Mouse (Mus musculus): Measurements from ENCODE around the gene Me3. TPM values are rescaled to one million over a fixed set of nuclear protein-coding genes. Genes with fewer than 3 reads are reported as not detected.

The Me3 gene
- under 1 TPM in 2 of 3 experiments, not detected in 1; 0.07 to 0.16 TPM for polyA plus RNA-seq (2017; shearing (Covaris generic))

DNA sequence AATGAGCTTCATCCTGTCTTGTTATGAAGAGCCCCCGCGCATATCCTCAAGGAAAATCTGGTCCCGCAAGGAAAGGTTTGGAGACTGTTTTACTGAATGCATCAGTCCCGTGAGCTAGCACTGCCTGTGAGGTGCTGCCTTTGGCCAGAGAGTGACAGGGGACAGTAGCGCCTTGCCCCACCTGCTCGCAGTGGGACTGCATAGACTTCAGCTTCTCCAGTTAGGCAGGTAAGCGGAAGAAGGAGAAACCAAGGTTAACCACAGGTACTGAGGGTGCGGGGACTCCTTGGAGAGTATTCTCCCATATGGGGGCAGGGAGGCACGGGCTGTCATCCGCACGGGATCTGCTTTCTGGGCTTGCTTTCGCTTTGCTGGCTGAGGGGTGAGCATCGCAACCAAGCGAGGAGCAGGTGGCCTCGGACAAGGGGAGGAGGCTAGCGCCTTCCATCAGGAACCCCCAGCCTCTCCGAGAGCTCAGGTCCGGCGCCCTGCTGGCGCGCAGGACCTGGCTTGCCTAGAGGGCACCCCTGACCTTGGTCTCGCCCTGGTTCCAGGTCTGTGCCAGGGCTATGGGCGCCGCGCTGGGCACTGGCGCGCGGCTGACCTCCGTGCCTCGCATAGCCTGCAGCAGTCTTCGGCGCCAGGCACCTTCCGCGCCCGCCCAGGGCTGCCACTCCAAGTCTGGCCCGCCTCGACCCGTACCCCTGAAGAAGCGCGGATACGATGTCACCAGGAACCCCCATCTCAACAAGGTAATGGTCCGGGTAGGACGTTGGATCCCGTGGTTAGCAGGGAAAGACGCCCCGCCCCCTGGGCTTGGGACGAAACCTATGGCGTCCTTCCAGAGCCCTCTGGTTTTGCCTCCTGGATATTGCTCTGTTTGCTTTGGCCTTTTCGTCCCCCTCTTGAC is at the start of gene Me3:
Me3 (plus strand) TSS at position 51 of the 910 bp plus-strand sequence.
- ATAC-seq = no peak

DNA sequence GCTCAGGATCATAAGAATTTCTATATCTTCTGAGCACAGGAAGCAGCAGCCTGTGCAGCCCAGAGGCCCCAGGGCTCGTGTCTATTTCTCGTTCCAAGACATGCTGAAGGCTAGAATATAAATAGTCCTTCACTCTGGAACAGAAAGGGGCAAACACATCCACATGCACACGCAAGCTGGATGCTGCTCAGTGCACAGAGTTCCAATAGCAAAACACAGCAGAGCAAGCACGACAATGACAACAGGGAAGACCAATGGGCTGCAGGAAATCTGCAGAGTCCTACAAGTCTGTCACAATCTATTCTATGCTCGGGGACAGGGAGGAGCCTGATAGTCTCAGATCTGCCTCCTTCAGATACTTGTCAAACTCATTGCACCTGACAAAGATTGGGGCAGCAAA is 42.2 kb upstream of the Me3 start:
- ATAC-seq = no peak

DNA sequence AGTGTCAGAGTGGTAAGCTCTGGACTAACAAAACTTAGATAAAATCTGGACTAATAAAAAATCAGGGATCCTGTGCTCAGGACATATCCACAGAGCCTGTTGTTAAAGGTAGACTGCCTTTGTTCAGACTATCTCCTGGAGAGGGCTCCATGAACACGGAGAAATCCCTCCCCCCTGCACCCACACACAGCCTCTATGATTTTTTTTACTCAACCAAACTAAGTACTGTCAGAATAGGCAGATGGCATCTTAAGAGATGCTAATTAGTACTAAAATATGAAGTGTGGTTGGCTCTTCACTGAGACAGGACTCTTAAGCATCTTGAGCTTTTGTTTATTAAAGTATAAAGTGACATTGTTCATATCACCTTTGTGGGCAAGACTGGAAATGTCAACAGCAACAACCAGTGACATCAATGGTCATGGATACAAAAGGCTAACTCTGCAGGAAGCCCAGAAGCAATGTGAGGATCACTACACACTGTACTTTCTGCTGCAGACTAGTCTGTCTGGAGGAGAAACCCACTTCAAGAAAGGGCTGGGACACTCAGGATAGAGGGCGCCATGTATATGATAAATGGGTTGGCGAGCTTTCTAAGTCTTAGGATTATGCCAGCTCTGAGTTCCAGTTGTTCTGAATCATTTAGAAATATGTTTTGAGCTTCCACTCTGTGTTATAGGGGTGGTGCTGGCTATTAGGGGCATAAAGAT is 41.5 kb upstream of the Me3 start:
- ATAC-seq = no peak

DNA sequence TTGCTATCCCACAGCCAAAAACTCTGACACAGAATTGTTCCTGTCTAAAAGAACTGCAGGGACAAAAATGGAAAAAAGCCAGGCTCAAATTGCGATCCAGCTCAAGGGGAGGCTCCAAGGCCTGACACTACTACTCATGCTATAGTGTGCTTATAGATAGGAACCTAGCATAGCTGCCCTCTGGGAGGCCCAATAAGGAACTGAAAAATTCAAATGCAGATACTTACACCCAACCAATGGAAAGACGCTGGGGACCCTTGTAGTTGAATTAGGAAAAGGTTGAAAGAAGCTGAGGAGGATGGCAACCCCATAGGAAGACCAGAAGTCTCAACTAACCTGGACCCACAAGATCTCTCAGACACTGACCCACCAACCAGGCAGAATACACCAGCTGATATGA is 36.4 kb upstream of the Me3 start:
- no peak for ATAC-seq

DNA sequence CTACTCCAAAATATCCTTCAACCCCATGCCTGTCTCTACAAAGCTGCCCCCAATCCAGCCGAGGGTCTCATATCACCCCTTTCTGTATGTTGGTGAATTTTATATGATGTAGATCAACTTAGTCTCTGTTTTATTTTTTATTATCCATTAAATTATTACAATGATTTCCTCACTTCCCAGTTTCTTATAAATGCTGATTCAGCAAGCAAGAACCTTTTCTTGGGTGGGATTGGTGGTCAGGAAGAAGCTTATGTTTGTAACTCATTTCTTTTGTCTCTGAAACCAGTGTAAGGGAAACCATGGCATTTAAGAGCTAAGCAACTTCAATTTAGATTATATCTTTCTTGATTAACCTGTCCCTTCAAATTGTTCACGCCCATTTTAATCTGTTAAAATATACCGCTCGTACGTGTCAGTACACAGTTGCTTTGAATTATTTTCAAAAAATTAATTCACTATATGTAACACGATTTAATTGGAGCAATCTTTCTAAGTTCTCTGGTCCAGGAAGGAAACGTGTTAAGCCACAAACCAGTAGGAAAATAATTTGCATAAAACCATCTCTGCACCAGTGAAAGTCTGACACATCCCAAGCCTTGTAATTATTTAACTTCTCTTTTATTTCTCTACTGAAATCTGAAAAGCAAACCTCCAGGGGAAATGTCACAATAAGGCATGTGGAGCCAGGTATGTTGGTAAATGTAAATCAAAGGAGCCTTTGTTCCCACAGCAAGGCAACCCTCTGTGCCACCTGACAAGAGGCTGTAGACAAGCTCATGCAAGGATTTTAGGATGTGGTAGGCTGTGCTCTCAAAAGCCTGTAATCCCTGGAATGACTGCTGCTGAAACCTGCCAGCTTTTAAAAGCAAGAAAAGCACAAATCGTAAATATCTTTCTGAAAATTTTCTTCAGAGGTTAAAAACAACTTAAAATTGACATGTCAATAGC is 26.3 kb upstream of the Me3 start:
- no peak for ATAC-seq

DNA sequence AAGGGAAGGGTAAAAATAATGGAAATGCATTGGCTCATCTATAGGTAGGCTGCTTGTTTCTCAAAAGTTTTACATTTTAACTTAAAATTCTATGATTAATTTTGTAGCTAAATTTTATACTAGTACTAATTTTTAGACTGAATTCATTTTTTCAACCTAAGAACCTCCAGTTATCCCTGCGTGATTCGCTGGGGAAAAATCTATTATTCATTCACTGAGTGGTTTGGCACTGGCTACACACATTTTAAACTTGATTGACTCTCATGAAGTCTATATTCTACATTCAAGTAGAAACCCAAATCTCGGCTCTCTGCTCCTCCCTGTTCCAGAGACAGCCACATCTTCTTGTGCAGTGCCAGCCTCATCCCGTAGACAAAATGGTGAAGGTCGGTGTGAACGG is 24.9 kb upstream of the Me3 start:
- ATAC-seq = no peak

DNA sequence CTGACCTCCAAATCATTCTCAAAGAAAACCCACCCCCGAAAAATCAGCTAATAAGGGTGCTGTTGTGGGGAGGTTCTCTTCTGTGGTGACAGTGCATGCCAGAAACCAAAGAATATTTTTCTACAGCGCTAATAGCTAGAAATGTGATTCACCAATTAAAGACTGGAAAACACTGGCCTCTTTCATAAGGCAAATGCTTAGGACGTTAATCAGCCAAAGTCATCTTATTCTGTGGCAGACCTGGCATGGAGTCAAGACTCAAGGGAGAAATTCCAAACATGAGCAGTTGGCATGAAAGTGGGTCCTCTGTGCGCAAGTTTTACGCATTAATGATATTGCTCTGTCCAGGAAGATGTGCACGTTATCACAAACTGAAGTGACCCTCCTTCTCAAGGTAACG is 21.0 kb upstream of the Me3 start:
- ATAC-seq = no peak

DNA sequence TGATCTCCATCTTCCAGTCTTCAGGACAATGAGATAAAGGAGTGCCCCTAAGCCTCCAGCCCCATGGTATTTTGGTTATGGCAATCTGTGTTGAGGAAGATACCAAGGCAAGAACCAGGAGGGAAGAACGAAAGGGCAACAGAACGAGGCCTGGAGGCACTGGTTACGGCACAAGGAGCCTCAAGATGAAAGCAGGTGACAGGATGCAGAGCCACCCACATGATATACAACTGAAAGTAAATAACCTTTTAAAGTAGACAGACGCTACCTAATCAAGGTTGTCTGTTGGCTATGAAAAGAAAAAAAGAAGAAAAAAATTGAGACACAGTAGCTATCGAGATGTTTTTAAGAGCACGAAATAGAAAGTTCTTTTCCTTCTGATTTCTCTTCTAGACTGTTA is 16.0 kb upstream of the Me3 start:
- peak; percentile 80 for ATAC-seq

DNA sequence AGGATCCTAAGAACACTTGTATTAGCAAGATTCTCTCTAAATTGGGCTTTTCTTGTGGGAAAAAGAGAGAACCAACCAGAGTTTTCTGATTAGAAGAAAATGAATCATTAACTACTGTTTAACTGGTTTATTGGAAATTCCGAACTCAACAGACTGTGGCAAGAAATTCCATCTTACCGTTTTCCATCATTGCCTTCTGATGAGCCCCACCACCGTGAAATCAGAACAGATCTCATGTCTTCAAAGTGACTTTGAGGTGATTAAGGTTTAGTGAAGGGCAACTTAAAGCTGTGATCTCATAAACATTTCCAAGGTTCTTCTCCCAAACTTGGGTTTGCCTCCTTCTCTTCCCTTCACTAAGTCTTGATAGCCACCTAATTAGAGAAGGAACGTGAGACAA is 8.9 kb upstream of the Me3 start:
- no peak for ATAC-seq

DNA sequence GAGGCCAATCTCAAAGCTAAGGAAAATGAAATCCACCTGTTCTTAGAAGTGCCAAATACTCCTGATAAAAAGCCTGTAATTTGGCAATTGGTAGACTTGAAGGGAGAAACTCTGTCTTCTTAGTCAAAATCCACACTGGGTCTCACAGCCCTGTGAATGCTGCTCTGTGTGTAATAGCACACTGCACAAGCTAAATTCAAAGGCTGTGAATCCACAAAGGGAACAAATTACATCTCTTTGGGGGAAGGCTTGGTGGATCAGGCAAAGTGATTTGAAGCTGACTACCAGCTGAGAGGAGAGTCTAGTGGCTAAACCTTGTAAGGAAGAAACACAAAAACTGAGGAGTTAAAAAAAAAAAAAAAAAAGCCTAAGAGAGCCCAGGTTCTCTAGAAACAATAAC is 4.8 kb upstream of the Me3 start:
- no peak for ATAC-seq

DNA sequence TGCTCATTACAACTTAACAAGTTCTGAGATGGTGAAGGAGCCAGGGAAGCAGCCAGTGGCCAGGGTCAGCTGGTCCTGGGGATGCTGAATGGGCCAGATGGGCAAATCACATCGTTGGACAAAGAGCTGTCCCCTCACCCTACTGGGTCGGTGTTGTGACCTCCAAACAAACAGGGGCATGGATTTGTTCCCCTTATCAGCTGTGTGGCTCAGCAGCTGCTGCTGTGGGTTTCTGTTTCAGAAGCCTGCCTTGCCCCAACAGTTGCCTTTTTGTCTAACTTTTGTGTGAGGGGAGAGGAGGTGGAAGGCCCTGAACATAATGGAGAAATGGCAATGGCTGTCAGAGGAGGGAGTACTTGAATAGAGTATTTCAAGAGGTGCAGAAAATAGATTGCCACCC is 4.2 kb upstream of the Me3 start:
- ATAC-seq = no peak

DNA sequence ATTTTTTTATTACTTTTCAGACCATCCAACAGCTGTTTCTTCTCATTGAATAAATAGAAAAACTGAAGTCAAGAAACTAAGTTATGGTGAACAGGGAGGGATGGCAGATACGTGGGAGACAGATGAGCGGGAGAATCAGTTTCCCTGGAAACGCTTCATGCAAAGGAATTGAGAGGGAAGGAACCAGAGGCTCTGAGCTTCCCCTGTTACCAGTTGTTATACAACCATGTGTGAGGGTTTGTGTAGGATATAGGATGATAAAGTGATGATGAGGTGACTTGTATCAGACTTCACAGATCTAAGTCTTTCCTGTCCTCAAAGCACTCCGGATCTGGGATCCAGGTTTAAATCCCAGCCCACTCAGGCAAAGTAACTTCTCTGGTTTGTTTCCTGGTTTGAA is 3.2 kb upstream of the Me3 start:
- ATAC-seq = no peak

DNA sequence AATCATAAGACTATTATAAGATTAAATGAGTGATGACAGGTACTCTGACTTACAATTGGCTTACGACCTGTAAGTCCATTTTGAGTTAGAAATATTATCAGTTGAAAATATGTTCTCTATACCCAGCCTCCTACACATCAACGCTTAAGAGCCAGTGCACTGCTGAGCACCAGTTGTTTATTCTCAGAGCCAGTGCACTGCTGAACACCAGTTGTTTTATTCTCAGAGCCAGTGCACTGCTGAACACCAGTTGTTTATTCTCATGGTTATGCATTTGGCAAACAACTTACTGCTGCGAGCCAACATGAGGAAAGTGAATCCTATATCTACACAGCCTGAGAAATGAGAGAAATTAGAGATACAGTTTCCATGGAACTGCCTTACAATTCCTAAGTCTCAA is 2.3 kb upstream of the Me3 start:
- ATAC-seq = no peak

DNA sequence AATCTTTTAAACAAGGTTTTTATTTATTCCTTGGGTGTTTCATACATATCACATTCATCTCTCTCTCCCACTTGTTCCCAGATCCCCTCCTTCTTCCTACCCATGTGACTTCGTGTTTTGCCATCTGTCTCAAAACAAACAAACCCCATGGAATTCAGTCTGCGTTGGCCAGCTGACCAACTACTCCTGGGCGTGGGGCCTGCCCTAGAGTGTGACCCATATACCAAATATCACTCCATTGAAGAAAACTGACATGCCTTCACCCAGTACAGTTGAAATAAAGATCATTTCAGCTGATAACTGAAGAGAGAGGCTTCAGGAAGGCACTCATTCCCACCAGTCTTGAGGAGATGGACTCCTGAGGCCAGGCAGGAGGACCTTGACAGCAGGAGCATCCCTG is 1.4 kb upstream of the Me3 start:
- no peak for ATAC-seq

DNA sequence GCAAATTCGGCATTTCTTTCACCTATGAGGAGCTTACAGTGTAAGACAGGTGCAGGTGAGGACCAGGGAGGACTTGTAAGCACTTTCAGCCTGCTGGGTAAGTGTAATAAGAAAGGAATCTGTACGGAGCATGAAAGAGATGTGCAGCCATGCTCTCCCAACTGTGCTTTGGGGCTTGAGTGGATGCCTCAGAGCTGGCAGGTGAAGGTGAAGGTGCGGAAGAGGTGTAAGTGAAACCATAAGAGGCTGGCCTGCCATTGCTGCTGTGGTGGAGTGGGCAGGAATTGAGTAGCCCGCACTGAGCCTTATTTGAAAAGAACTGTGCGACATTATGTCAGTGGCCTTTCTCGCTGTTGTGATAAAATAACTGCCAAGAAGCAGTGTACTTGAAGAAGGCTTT is 8.3 kb downstream of the Me3 start:
- ATAC-seq = no peak

DNA sequence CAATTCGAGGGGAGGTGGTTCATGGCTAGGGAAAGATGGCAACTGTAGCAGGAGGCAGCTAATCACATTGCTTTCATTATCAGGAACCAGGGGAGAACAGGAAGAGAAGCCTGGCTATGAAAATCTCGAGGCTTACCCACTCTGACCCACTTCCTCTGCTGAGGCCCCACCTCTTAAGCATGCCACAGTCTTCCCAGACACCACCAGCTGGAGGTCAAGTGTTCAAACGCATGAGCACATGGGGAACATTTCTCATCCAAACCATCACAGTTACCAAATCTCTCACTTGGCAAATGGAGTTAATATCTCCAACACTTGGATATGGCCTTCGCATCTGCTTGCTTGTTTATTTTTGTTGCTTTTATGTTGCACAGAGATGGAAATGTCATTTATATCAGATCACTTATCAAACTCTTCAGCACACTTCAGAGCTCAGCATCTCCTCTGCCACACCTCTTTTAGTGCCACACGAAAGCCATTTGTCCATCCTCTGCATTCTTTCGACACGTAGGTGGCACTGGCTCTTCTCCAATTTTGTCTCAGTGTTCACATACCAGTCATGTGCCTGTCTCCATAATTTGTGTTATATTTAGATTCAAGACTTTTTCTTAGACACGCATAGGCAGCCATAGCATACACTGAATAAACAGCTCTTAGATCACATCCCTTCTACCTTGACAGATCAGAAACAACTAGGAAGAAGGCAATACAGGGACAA is 8.9 kb downstream of the Me3 start:
- ATAC-seq = no peak

DNA sequence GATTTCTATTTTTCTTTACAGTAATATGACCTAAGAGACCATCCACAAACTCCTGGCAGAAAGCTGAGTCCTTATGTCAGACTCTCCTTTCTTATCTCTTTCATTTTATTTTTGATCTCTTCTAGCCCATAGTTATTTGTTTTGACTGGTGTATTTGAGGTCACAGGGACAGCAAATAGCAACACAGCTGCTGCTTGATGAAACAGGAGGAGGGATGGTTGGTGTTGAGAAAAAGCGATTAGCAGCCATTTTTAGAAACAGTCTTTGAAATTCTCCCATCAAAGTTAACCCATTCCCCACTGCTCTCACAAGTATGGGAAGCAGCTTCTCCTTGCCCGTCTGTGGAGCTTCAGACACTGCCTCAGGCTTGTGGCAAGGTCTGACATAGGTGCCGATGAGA is 12.8 kb downstream of the Me3 start:
- ATAC-seq = no peak

DNA sequence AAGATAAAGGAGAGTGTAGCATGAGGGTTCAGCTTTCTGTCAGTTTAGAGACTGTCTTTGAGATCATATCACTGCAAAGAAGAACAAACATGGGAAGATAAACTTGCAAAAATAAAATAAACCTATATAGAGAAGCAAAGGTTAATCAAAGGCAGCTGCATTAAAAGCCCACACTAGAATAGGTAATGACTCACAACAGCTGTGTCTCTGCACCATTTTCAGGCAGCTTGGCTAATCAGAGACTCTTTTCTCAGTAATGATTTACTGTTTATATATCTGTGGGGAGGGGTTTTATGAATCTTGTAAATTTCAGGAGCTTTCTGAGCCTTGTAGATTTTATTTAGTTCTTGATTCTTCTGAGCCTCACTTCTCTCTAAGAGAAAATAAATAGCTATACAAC is 15.7 kb downstream of the Me3 start:
- no peak for ATAC-seq

DNA sequence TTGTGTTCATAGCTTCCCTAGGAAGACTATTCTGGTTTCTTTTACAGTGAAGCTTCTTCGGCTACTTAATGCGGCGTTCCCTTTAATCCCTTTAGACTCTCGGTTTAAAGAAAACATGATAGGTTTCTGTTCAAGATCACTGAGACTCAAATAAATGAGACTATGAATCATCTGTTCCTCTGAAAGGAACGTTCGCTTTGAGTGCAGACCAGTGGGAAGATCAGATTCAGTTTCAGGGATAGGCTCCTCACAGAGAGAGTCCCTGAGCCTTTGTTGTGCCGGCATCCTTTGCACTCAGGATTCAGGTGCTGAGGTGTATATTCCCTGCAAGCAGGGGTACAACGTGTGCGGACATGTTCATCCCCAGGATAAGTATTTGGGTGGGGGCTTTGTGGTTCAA is 25.0 kb downstream of the Me3 start:
- ATAC-seq = no peak

DNA sequence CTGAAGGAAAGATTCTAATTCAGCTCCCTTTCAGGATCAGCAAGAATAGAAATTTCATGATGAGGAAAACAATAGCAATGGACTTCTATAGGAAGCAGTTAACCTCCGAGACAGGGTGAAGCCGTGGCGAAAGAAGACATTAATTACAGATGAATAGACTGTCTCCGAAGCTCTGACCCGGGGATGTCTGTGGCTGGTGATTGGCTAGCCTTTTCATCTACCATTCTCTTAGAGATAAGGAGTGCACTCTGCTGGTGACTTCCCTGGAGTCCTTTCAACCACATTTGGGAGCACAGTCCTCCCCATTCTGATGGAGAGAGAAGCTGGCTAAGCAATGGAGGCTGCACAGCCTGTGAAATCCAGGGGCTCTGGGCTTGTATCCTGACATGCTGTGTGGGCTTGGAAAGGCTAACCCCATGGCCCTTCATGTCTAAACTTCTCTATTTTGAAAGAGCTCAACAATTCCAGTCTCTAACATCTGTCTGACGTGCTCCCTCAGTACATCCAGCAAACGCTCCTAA is 25.6 kb downstream of the Me3 start:
- ATAC-seq = no peak

DNA sequence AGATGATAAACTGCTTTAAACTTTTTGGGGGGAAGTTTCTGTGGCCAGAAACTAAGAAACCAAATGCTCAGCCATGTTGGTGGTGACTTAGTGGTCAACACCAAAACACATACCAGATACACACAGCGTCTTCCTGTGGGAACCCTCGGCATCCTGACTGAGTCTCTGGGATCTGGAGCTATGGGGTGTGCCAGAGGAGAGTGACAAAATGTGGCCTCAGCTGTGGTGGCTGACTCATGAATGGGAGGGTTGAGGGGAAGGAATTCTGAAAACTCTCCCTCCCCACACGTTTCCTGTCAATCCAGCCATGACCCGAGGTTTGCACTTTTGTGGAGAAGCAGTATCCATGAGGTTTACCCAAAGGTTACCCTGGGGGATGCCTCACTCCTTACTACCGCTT is 32.0 kb downstream of the Me3 start:
- no peak for ATAC-seq

DNA sequence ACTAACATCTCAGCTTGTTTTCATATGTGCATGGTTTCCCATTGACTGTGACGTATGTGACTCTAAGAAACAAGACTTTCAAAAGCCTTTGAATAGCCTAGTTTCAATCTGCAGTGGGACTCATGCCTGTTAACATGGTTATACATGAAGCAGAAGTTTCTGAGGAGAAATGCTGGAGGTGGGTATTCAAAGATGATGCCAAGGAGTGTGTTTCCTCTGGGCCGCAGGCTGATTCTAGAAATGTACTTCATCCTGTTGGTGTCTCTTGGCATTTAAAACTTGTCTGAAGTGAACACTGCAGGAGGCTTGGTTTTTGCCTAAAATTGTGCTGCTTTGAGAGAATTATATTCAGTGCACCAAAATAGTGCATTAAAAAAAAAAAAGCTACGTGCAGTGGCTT is 34.2 kb downstream of the Me3 start:
- no peak for ATAC-seq

All from inflammation-experienced regulatory T-cells, adult 6 months (primary cell).